Mouse (Mus musculus): Measurements from ENCODE around the gene Parg. TPM values are rescaled to one million over a fixed set of nuclear protein-coding genes. Genes with fewer than 3 reads are reported as not detected.

Gene Parg
- polyA plus RNA-seq, 1 experiment from 2014 or later = 36.9 TPM

Other genes starting within 250 kb of the Parg start
- 0.21 and 0.29 TPM in 2 replicates for gene Galnt15, start 173.0 kb upstream of the Parg start, polyA plus RNA-seq (2014; fragmentation: Nextera tagmentation; extraction: Ambion mirVana)
- gene Oxnad1, start 116.6 kb upstream of the Parg start, polyA plus RNA-seq (2014; fragmentation: Nextera tagmentation; extraction: Ambion mirVana) = 13.8 and 18.6 TPM in 2 replicates
- gene Dph3, start 116.2 kb upstream of the Parg start, polyA plus RNA-seq (2014; fragmentation: Nextera tagmentation; extraction: Ambion mirVana) = 74.7 and 76.2 TPM in 2 replicates
- gene Msmb, start 59.9 kb upstream of the Parg start, polyA plus RNA-seq (2014; fragmentation: Nextera tagmentation; extraction: Ambion mirVana) = not detected in 2 replicates
- 117 and 132 TPM in 2 replicates for gene Ncoa4, start 42.1 kb upstream of the Parg start, polyA plus RNA-seq (2014; fragmentation: Nextera tagmentation; extraction: Ambion mirVana)
- gene Timm23, start 51 bp upstream of the Parg start, polyA plus RNA-seq (2014; fragmentation: Nextera tagmentation; extraction: Ambion mirVana) = 241 and 250 TPM in 2 replicates
- 16.9 and 17.2 TPM in 2 replicates for gene Ogdhl, start 120.1 kb downstream of the Parg start, polyA plus RNA-seq (2014; fragmentation: Nextera tagmentation; extraction: Ambion mirVana)
- gene 1700024G13Rik, start 186.4 kb downstream of the Parg start, polyA plus RNA-seq (2014; fragmentation: Nextera tagmentation; extraction: Ambion mirVana) = not detected in 2 replicates

All from neural tube, embryonic 14.5 days (tissue).